Mouse (Mus musculus) left cerebral cortex, postnatal 10 days (tissue): ENCODE measurements at regions not wholly inside any gene's neighbourhood (a gene's known extent, or its start where the extent isn't known, plus 50 kb on each side); places are given as distances from the start of the nearest gene placed in this dataset.

Source experiments
- DNase-seq, 2 experiments: peaks; one replicate each; pipeline ENCODE4 v3.0.0; 2021 to 2022; ENCODE audit warnings: low spot score in 2 of 2, mixed read lengths in 1 of 2; ENCODE audit errors: extremely low spot score in 1 of 2
- intact Hi-C: fragments of 180-260 bp; cut with DNase I; formaldehyde crosslinking; loops from one replicate; pipeline ENCODE4 v1.15.1; 2025

GRCm38 (mm10) chr13:28898900-28899299, 54.6 kb downstream of the Sox4 start:
- no peak for DNase-seq
- intact Hi-C loops = no loop called here

- no peak for DNase-seq
- intact Hi-C loops = no loop called here
Measured at GRCm38 (mm10) chr13:28892896-28893295, 60.6 kb downstream of the Sox4 start.

- no peak for DNase-seq
- intact Hi-C loops = loop anchor here (5.0 kb wide), 1 partner anchor 60 kb away; no protein-coding TSS in a partner anchor
Measured at GRCm38 (mm10) chr13:28887098-28887497, 66.4 kb downstream of the Sox4 start.

- intact Hi-C loops = loop anchor here (5.0 kb wide), 1 partner anchor 61 kb away; no protein-coding TSS in a partner anchor
- DNase-seq = peak in 1 of 2 experiments; percentile 52
Measured at GRCm38 (mm10) chr13:28886691-28887090, 66.8 kb downstream of the Sox4 start.

GRCm38 (mm10) chr13:28885083-28886037, 68.2 kb downstream of the Sox4 start:
- intact Hi-C loops = loop anchor here (5.0 kb wide), 1 partner anchor 62 kb away; no protein-coding TSS in a partner anchor

GRCm38 (mm10) chr13:28884191-28884820, 69.2 kb downstream of the Sox4 start:
- intact Hi-C loops = no loop called here
- peak in 1 of 2 experiments; percentile 42 for DNase-seq

More at GRCm38 (mm10) chr13:28885083-28886037, 68.2 kb downstream of the Sox4 start:
- peak in 1 of 2 experiments; percentile 24 for DNase-seq

- intact Hi-C loops = no loop called here
Measured at GRCm38 (mm10) chr13:28883398-28883797, 70.1 kb downstream of the Sox4 start.

GRCm38 (mm10) chr13:28880888-28881287, 72.6 kb downstream of the Sox4 start:
- intact Hi-C loops = no loop called here
- DNase-seq = no peak

More at GRCm38 (mm10) chr13:28883398-28883797, 70.1 kb downstream of the Sox4 start:
- no peak for DNase-seq

- intact Hi-C loops = no loop called here
- no peak for DNase-seq
Measured at GRCm38 (mm10) chr13:28878692-28879091, 74.8 kb downstream of the Sox4 start.

- no peak for DNase-seq
- intact Hi-C loops = no loop called here
Measured at GRCm38 (mm10) chr13:28876771-28877170, 76.7 kb downstream of the Sox4 start.

GRCm38 (mm10) chr13:28870681-28871080, 82.8 kb downstream of the Sox4 start:
- no peak for DNase-seq
- intact Hi-C loops = no loop called here

GRCm38 (mm10) chr13:28867210-28867609, 86.3 kb downstream of the Sox4 start:
- DNase-seq = no peak
- intact Hi-C loops = no loop called here

GRCm38 (mm10) chr13:28866686-28867085, 86.8 kb downstream of the Sox4 start:
- DNase-seq = no peak
- intact Hi-C loops = no loop called here

- DNase-seq = no peak
- intact Hi-C loops = no loop called here
Measured at GRCm38 (mm10) chr13:28860601-28861000, 92.9 kb downstream of the Sox4 start.

- intact Hi-C loops = no loop called here
- no peak for DNase-seq
Measured at GRCm38 (mm10) chr13:28859829-28860427, 93.6 kb downstream of the Sox4 start.

- no peak for DNase-seq
- intact Hi-C loops = no loop called here
Measured at GRCm38 (mm10) chr13:28858001-28858400, 95.5 kb downstream of the Sox4 start.

GRCm38 (mm10) chr13:28857201-28857600, 96.3 kb downstream of the Sox4 start:
- no peak for DNase-seq
- intact Hi-C loops = no loop called here

- no peak for DNase-seq
- intact Hi-C loops = no loop called here
Measured at GRCm38 (mm10) chr13:28856472-28856871, 97.0 kb downstream of the Sox4 start.

GRCm38 (mm10) chr13:28854247-28854646, 99.3 kb downstream of the Sox4 start:
- intact Hi-C loops = no loop called here
- DNase-seq = no peak
